Mouse (Mus musculus): ENCODE measurements around the gene Tnfaip8l1. TPM values are rescaled to one million over a fixed set of nuclear protein-coding genes. Genes with fewer than 3 reads are reported as not detected.

The Tnfaip8l1 gene
- polyA plus RNA-seq, 1 experiment from 2014 or later, result 10.9 TPM

DNA sequence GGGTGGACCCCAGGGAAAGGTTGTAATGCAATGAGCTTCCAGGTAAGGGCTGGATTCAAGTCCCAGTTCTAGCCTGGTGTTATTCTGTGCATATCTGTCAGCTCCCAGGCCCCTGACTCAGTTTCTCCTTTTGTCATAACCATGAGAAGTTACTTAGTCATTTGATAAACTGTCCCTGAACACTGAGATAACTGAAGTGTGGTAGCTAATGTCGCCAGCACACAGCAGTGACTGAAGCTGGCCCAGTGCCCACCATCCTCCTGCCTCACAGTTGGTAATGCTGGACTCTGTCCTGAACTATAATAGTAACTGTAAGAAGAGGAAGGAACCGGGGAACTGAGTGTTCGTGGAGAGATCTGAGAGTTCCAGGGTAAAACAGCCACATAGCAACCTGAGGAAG lies 2.2 kb downstream of the Tnfaip8l1 start:
- H3K9ac ChIP-seq (ENCODE audit: low read length), result no peak overlapping the region
- H3K27ac ChIP-seq (ENCODE audit: low read depth, low read length), result no peak overlapping the region
- no peaks in the 10 kb centered on the region for H3K9me3 ChIP-seq (replicated peaks; ENCODE audit: control insufficient read depth, low read length)
- ATAC-seq (no peak), DNase-seq (ENCODE audit: low spot score) (no peak)
- H3K4me2 ChIP-seq (ENCODE audit: low read length), result no peak overlapping the region
- no peaks in the 10 kb centered on the region for H3K36me3 ChIP-seq (ENCODE audit: control insufficient read depth, insufficient read depth, low read length)
- no peak overlapping the region for H3K4me3 ChIP-seq (ENCODE audit: low read depth, low read length)
- WGBS, result 79% methylated on average over 3 of the region's 3 CpGs
- peaks cover 10% of the 10 kb centered on the region; the same call in 1 of the 2 replicates for H3K4me1 ChIP-seq (ENCODE audit: control insufficient read depth, insufficient read depth, low read length)
- H3K27me3 ChIP-seq (replicated peaks; ENCODE audit: control insufficient read depth, insufficient read depth, low read length), result no peaks in the 10 kb centered on the region; the same call in 1 of the 2 replicates

GRCm38 (mm10) chr17:56165671-56166070 lies 3.4 kb downstream of the Tnfaip8l1 start:
- Histone ChIP-seq H3K9ac (ENCODE audit: low read length) (no peak overlapping the region), H3K4me3 (ENCODE audit: low read depth, low read length) (no peak overlapping the region), H3K4me1 (ENCODE audit: control insufficient read depth, insufficient read depth, low read length) (peaks cover 10% of the 10 kb centered on the region; the same call in 1 of the 2 replicates), H3K27ac (ENCODE audit: low read depth, low read length) (no peak overlapping the region), H3K9me3 (replicated peaks; ENCODE audit: control insufficient read depth, low read length) (no peaks in the 10 kb centered on the region), H3K36me3 (ENCODE audit: control insufficient read depth, insufficient read depth, low read length) (no peaks in the 10 kb centered on the region), H3K4me2 (ENCODE audit: low read length) (no peak overlapping the region), H3K27me3 (replicated peaks; ENCODE audit: control insufficient read depth, insufficient read depth, low read length) (no peaks in the 10 kb centered on the region; the same call in 1 of the 2 replicates)
- DNase-seq (ENCODE audit: low spot score), result no peak
- no peak for ATAC-seq
- WGBS, result 61% methylated on average over 11 of the region's 11 CpGs

- no peak overlapping the region for H3K4me3 ChIP-seq (ENCODE audit: low read depth, low read length)
- no peak for DNase-seq (ENCODE audit: low spot score)
- no peak overlapping the region for H3K9ac ChIP-seq (ENCODE audit: low read length)
- H3K4me2 ChIP-seq (ENCODE audit: low read length), result no peak overlapping the region
- H3K9me3 ChIP-seq (replicated peaks; ENCODE audit: control insufficient read depth, low read length), result no peaks in the 10 kb centered on the region
- no peaks in the 10 kb centered on the region for H3K4me1 ChIP-seq (ENCODE audit: control insufficient read depth, insufficient read depth, low read length)
- no peak for ATAC-seq
- WGBS, result 57% methylated on average over 6 of the region's 6 CpGs
- H3K27me3 ChIP-seq (replicated peaks; ENCODE audit: control insufficient read depth, insufficient read depth, low read length), result no peaks in the 10 kb centered on the region
- H3K36me3 ChIP-seq (ENCODE audit: control insufficient read depth, insufficient read depth, low read length), result peaks cover 8% of the 10 kb centered on the region
- H3K27ac ChIP-seq (ENCODE audit: low read depth, low read length), result no peak overlapping the region
Measured at GRCm38 (mm10) chr17:56169830-56170229, 7.6 kb downstream of the Tnfaip8l1 start.

- ATAC-seq (peak; percentile 22; the same call in 1 of the 2 replicates), DNase-seq (ENCODE audit: low spot score) (no peak)
- H3K4me2 ChIP-seq (ENCODE audit: low read length), result no peak overlapping the region
- peaks cover 16% of the 10 kb centered on the region for H3K36me3 ChIP-seq (ENCODE audit: control insufficient read depth, insufficient read depth, low read length)
- WGBS, result 22% methylated on average over 10 of the region's 10 CpGs
- H3K9me3 ChIP-seq (replicated peaks; ENCODE audit: control insufficient read depth, low read length), result no peaks in the 10 kb centered on the region
- H3K27me3 ChIP-seq (replicated peaks; ENCODE audit: control insufficient read depth, insufficient read depth, low read length), result no peaks in the 10 kb centered on the region
- H3K4me1 ChIP-seq (ENCODE audit: control insufficient read depth, insufficient read depth, low read length), result no peaks in the 10 kb centered on the region
- H3K27ac ChIP-seq (ENCODE audit: low read depth, low read length), result no peak overlapping the region
- no peak overlapping the region for H3K4me3 ChIP-seq (ENCODE audit: low read depth, low read length)
- no peak overlapping the region for H3K9ac ChIP-seq (ENCODE audit: low read length)
Measured at GRCm38 (mm10) chr17:56170636-56171035, 8.4 kb downstream of the Tnfaip8l1 start.

GRCm38 (mm10) chr17:56171456-56171855 lies 9.2 kb downstream of the Tnfaip8l1 start:
- no peak overlapping the region for H3K27ac ChIP-seq (ENCODE audit: low read depth, low read length)
- no peak overlapping the region for H3K4me3 ChIP-seq (ENCODE audit: low read depth, low read length)
- H3K36me3 ChIP-seq (ENCODE audit: control insufficient read depth, insufficient read depth, low read length), result peaks cover 23% of the 10 kb centered on the region
- H3K4me1 ChIP-seq (ENCODE audit: control insufficient read depth, insufficient read depth, low read length), result no peaks in the 10 kb centered on the region
- ATAC-seq (no peak), DNase-seq (ENCODE audit: low spot score) (no peak)
- no peaks in the 10 kb centered on the region for H3K27me3 ChIP-seq (replicated peaks; ENCODE audit: control insufficient read depth, insufficient read depth, low read length)
- no peaks in the 10 kb centered on the region for H3K9me3 ChIP-seq (replicated peaks; ENCODE audit: control insufficient read depth, low read length)
- H3K4me2 ChIP-seq (ENCODE audit: low read length), result no peak overlapping the region
- WGBS, result 85% methylated on average over 9 of the region's 9 CpGs
- no peak overlapping the region for H3K9ac ChIP-seq (ENCODE audit: low read length)

GRCm38 (mm10) chr17:56171881-56172280 lies 9.6 kb downstream of the Tnfaip8l1 start:
- no peaks in the 10 kb centered on the region for H3K27me3 ChIP-seq (replicated peaks; ENCODE audit: control insufficient read depth, insufficient read depth, low read length)
- no peak for DNase-seq (ENCODE audit: low spot score)
- WGBS, result 93% methylated on average over 17 of the region's 17 CpGs
- H3K36me3 ChIP-seq (ENCODE audit: control insufficient read depth, insufficient read depth, low read length), result peaks cover 27% of the 10 kb centered on the region
- H3K4me3 ChIP-seq (ENCODE audit: low read depth, low read length), result no peak overlapping the region
- H3K4me1 ChIP-seq (ENCODE audit: control insufficient read depth, insufficient read depth, low read length), result no peaks in the 10 kb centered on the region
- no peak overlapping the region for H3K4me2 ChIP-seq (ENCODE audit: low read length)
- H3K27ac ChIP-seq (ENCODE audit: low read depth, low read length), result no peak overlapping the region
- no peak for ATAC-seq
- H3K9me3 ChIP-seq (replicated peaks; ENCODE audit: control insufficient read depth, low read length), result no peaks in the 10 kb centered on the region
- no peak overlapping the region for H3K9ac ChIP-seq (ENCODE audit: low read length)

GRCm38 (mm10) chr17:56173401-56174046 lies 11.2 kb downstream of the Tnfaip8l1 start:
- Histone ChIP-seq H3K36me3 (ENCODE audit: control insufficient read depth, insufficient read depth, low read length) (peaks cover 42% of the 10 kb centered on the region), H3K27ac (ENCODE audit: low read depth, low read length) (no peak overlapping the region), H3K4me3 (ENCODE audit: low read depth, low read length) (no peak overlapping the region), H3K27me3 (replicated peaks; ENCODE audit: control insufficient read depth, insufficient read depth, low read length) (no peaks in the 10 kb centered on the region), H3K4me2 (ENCODE audit: low read length) (no peak overlapping the region), H3K9me3 (replicated peaks; ENCODE audit: control insufficient read depth, low read length) (no peaks in the 10 kb centered on the region), H3K4me1 (ENCODE audit: control insufficient read depth, insufficient read depth, low read length) (no peaks in the 10 kb centered on the region), H3K9ac (ENCODE audit: low read length) (no peak overlapping the region)
- 58% methylated on average over 10 of the region's 10 CpGs for WGBS
- ATAC-seq, result no peak; the same call in 1 of the 2 replicates
- DNase-seq (ENCODE audit: low spot score), result no peak

DNA sequence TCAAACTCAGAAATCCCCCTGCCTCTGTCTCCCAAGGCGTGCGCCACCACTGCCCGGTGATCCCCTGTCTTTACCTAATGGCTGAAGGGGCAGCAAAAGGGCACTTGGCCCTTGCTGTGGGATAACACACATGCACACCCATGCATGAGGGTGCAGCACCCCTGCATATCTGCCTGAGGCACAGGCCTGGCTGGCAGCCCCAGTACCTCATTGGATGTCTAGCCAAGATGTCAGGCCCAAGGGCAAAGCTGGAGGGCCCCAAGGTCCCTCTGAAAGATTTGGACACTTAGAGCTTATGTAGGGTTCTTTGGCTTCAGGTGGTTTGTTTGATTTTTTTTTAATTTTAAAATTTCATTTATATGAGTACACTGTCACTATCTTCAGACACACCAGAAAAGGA lies 13.1 kb downstream of the Tnfaip8l1 start:
- Histone ChIP-seq H3K4me1 (ENCODE audit: control insufficient read depth, insufficient read depth, low read length) (no peaks in the 10 kb centered on the region), H3K9me3 (replicated peaks; ENCODE audit: control insufficient read depth, low read length) (no peaks in the 10 kb centered on the region), H3K9ac (ENCODE audit: low read length) (no peak overlapping the region), H3K4me3 (ENCODE audit: low read depth, low read length) (no peak overlapping the region), H3K27ac (ENCODE audit: low read depth, low read length) (no peak overlapping the region), H3K4me2 (ENCODE audit: low read length) (no peak overlapping the region), H3K27me3 (replicated peaks; ENCODE audit: control insufficient read depth, insufficient read depth, low read length) (no peaks in the 10 kb centered on the region), H3K36me3 (ENCODE audit: control insufficient read depth, insufficient read depth, low read length) (peaks cover 57% of the 10 kb centered on the region)
- WGBS, result 96% methylated on average over 3 of the region's 3 CpGs
- DNase-seq (ENCODE audit: low spot score) (no peak), ATAC-seq (no peak)

- ATAC-seq, result peak; percentile 33; the same call in 1 of the 2 replicates
- no peak for DNase-seq (ENCODE audit: low spot score)
- under 1% methylated on average over 14 of the region's 14 CpGs for WGBS
Measured at GRCm38 (mm10) chr17:56182975-56183657, 20.8 kb downstream of the Tnfaip8l1 start.

More at GRCm38 (mm10) chr17:56182975-56183657, 20.8 kb downstream of the Tnfaip8l1 start:
- Histone ChIP-seq H3K4me2 (ENCODE audit: low read length) (peak overlapping the region; percentile 84), H3K36me3 (ENCODE audit: control insufficient read depth, insufficient read depth, low read length) (peaks cover 53% of the 10 kb centered on the region), H3K9me3 (replicated peaks; ENCODE audit: control insufficient read depth, low read length) (no peaks in the 10 kb centered on the region), H3K27me3 (replicated peaks; ENCODE audit: control insufficient read depth, insufficient read depth, low read length) (no peaks in the 10 kb centered on the region), H3K4me1 (ENCODE audit: control insufficient read depth, insufficient read depth, low read length) (peaks cover 7% of the 10 kb centered on the region), H3K27ac (ENCODE audit: low read depth, low read length) (peak overlapping the region; percentile 52; the same call in 1 of the 2 replicates), H3K4me3 (ENCODE audit: low read depth, low read length) (peak overlapping the region; percentile 74), H3K9ac (ENCODE audit: low read length) (peak overlapping the region; percentile 77)

Measured in forebrain, embryonic 14.5 days (tissue).